Mouse (Mus musculus) erythroblast, embryonic 14.5 days (primary cell): ENCODE measurements around the gene Zfp12. TPM values are rescaled to one million over a fixed set of nuclear protein-coding genes. Genes with fewer than 3 reads are reported as not detected.

Experiments
- H3K27me3 ChIP-seq: 2 replicates; pipeline ENCODE4 v1.6.1; 2012; ENCODE audit warnings: inconsistent platforms; ENCODE audit not compliant: control insufficient read depth
- H3K36me3 ChIP-seq: 2 replicates; pipeline ENCODE4 v1.6.1; 2012; ENCODE audit warnings: mild to moderate bottlenecking, inconsistent platforms; ENCODE audit not compliant: control insufficient read depth
- H3K4me1 ChIP-seq: 2 replicates; pipeline ENCODE4 v1.6.1; 2012; ENCODE audit warnings: inconsistent platforms; ENCODE audit not compliant: control insufficient read depth
- H3K4me3 ChIP-seq: replicated peaks from 2 replicates; pipeline ENCODE3; 2012; ENCODE audit warnings: moderate library complexity, mild to moderate bottlenecking, inconsistent platforms
- H3K9me3 ChIP-seq: 2 replicates; pipeline ENCODE4 v1.6.1; 2012; ENCODE audit warnings: low read length, inconsistent platforms, mixed read lengths; ENCODE audit not compliant: control insufficient read depth
- GATA1 ChIP-seq: IDR thresholded peaks from 2 replicates; pipeline ENCODE4 v1.6.1; 2012; ENCODE audit warnings: low read length, inconsistent platforms, mixed read lengths
- TAL1 ChIP-seq: IDR thresholded peaks from 3 replicates; pipeline ENCODE4 v1.6.1; 2012; ENCODE audit warnings: low read length, inconsistent platforms, mixed read lengths
- polyA plus RNA-seq: library from polyadenylated mRNA; stranded (reverse); fragments of >175 nt; gene quantifications from 2 replicates; pipeline ENCODE4 v1.2.3, GENCODE M21; 2012

Gene Zfp12
- polyA plus RNA-seq, 1 experiment: 0.02 TPM

- Histone ChIP-seq H3K4me1 (peaks cover 12% of the 10 kb centered on the region), H3K9me3 (no peaks in the 10 kb centered on the region), H3K27me3 (peaks cover 39% of the 10 kb centered on the region), H3K36me3 (no peaks in the 10 kb centered on the region), H3K4me3 (no peak overlapping the region)
- TF ChIP-seq GATA1 (no peak), TAL1 (no peak)
Measured at GRCm38 (mm10) chr5:143272108-143272507, 37.1 kb downstream of the Zfp12 start.

GRCm38 (mm10) chr5:143272540-143273330 lies 37.8 kb downstream of the Zfp12 start:
- H3K36me3 ChIP-seq: no peaks in the 10 kb centered on the region
- H3K4me1 ChIP-seq: peaks cover 12% of the 10 kb centered on the region
- no peaks in the 10 kb centered on the region for H3K9me3 ChIP-seq
- H3K27me3 ChIP-seq: peaks cover 45% of the 10 kb centered on the region
- H3K4me3 ChIP-seq: no peak overlapping the region
- TF ChIP-seq TAL1 (no peak), GATA1 (no peak)

GRCm38 (mm10) chr5:143275761-143276160 lies 40.8 kb downstream of the Zfp12 start:
- no peaks in the 10 kb centered on the region; the same call in 1 of the 2 replicates for H3K4me1 ChIP-seq
- no peak overlapping the region for H3K4me3 ChIP-seq
- H3K27me3 ChIP-seq: peaks cover 26% of the 10 kb centered on the region
- no peaks in the 10 kb centered on the region for H3K36me3 ChIP-seq
- TF ChIP-seq TAL1 (no peak), GATA1 (no peak)
- no peaks in the 10 kb centered on the region for H3K9me3 ChIP-seq

GRCm38 (mm10) chr5:143279247-143279646 lies 44.3 kb downstream of the Zfp12 start:
- no peak overlapping the region for H3K4me3 ChIP-seq
- no peaks in the 10 kb centered on the region for H3K9me3 ChIP-seq
- TF ChIP-seq TAL1 (no peak), GATA1 (no peak)
- H3K27me3 ChIP-seq: peaks cover 30% of the 10 kb centered on the region
- H3K36me3 ChIP-seq: no peaks in the 10 kb centered on the region
- H3K4me1 ChIP-seq: no peaks in the 10 kb centered on the region

- Histone ChIP-seq H3K36me3 (no peaks in the 10 kb centered on the region), H3K9me3 (peaks cover 14% of the 10 kb centered on the region), H3K4me3 (no peak overlapping the region), H3K4me1 (peaks cover 3% of the 10 kb centered on the region; the same call in 1 of the 2 replicates), H3K27me3 (peaks cover 61% of the 10 kb centered on the region)
- TF ChIP-seq TAL1 (no peak), GATA1 (no peak)
Measured at GRCm38 (mm10) chr5:143284762-143285161, 49.8 kb downstream of the Zfp12 start.

GRCm38 (mm10) chr5:143287774-143288328 lies 52.9 kb downstream of the Zfp12 start:
- Histone ChIP-seq H3K9me3 (peaks cover 14% of the 10 kb centered on the region), H3K36me3 (no peaks in the 10 kb centered on the region), H3K4me1 (peaks cover 3% of the 10 kb centered on the region; the same call in 1 of the 2 replicates), H3K4me3 (peak overlapping the region; percentile 17), H3K27me3 (peaks cover 82% of the 10 kb centered on the region)
- no peak for TF ChIP-seq GATA1
- no peak for TF ChIP-seq TAL1

- no peak overlapping the region for H3K4me3 ChIP-seq
- no peaks in the 10 kb centered on the region for H3K36me3 ChIP-seq
- peaks cover 14% of the 10 kb centered on the region for H3K9me3 ChIP-seq
- H3K27me3 ChIP-seq: peaks cover 86% of the 10 kb centered on the region
- no peak for TF ChIP-seq GATA1
- TF ChIP-seq TAL1: no peak
- peaks cover 3% of the 10 kb centered on the region; the same call in 1 of the 2 replicates for H3K4me1 ChIP-seq
Measured at GRCm38 (mm10) chr5:143288378-143288911, 53.5 kb downstream of the Zfp12 start.

GRCm38 (mm10) chr5:143289299-143289698 lies 54.3 kb downstream of the Zfp12 start:
- Histone ChIP-seq H3K4me3 (no peak overlapping the region), H3K9me3 (peaks cover 15% of the 10 kb centered on the region), H3K36me3 (no peaks in the 10 kb centered on the region), H3K4me1 (peaks cover 3% of the 10 kb centered on the region; the same call in 1 of the 2 replicates), H3K27me3 (peaks cover 91% of the 10 kb centered on the region)
- no peak for TF ChIP-seq TAL1
- TF ChIP-seq GATA1: no peak

GRCm38 (mm10) chr5:143292879-143293278 lies 57.9 kb downstream of the Zfp12 start:
- no peak overlapping the region for H3K4me3 ChIP-seq
- H3K36me3 ChIP-seq: no peaks in the 10 kb centered on the region; the same call in 1 of the 2 replicates
- peaks cover 1% of the 10 kb centered on the region; the same call in 1 of the 2 replicates for H3K4me1 ChIP-seq
- peaks cover 20% of the 10 kb centered on the region for H3K9me3 ChIP-seq
- H3K27me3 ChIP-seq: peaks cover 71% of the 10 kb centered on the region
- TF ChIP-seq GATA1 (no peak), TAL1 (no peak)
